Mouse (Mus musculus): ENCODE measurements around the gene Tsc22d4.

GRCm38 (mm10) chr5:137756106-137756505 lies 10.6 kb downstream of the Tsc22d4 start:
- TF ChIP-seq POLR2A (IDR thresholded peaks at IDR 0.05; ENCODE audit: borderline replicate concordance, extremely low read depth, insufficient read depth, insufficient read length, poor library complexity, severe bottlenecking), result no peak
- no peak for TF ChIP-seq CTCF (IDR thresholded peaks at IDR 0.05; ENCODE audit: borderline replicate concordance, extremely low read depth, insufficient read depth, insufficient read length)
